ENCODE assay signal across 15 mouse cellular contexts in the genomic region with DNA sequence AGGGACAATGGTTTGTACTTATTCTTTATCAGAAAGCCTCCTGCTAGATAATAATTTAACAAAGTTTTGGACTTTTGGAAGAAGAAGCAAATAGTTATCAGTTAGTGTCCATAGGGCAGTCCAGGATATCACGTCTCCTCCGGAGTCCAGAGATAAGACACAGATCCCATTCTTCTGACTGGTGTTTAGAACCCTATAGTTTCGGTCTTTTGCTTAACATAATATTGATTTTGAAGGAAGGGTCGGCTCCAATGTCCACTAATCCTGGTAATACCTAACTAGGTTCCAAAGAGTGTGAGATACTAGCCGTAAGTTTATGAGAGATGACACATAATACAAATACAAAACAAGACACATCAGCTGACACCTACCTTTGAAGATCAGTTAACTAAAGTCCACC.
"Had no signal": no experiment of that assay in that cellular context is flagged by ENCODE, and none has a peak within 500 bp of the region (broad histone marks: within the 10 kb centered on the region; RNA-seq: fewer than 3 reads in every experiment).

No protein-coding gene starts in this region.

- H3K27me3 ChIP-seq: liver, embryonic 13.5 days; megakaryocyte, embryonic 14.5 days; neural tube, embryonic 12.5 days; stomach, embryonic 15.5 days had no signal

- H3K4me1 ChIP-seq: liver, embryonic 13.5 days; megakaryocyte, embryonic 14.5 days; neural tube, embryonic 12.5 days; stomach, embryonic 15.5 days had no signal

- H3K4me2 ChIP-seq: liver, embryonic 13.5 days; lung, embryonic 14.5 days; midbrain, embryonic 11.5 days; neural tube, embryonic 12.5 days; stomach, embryonic 15.5 days had no signal

- H3K4me3 ChIP-seq: liver, embryonic 13.5 days; megakaryocyte, embryonic 14.5 days; neural tube, embryonic 12.5 days; stomach, embryonic 15.5 days had no signal

- DNase-seq: liver, embryonic 13.5 days; lung, adult 18-20 months; lung, embryonic 14.5 days; lung, postnatal 14 days; midbrain, embryonic 14.5 days; right cerebral cortex, postnatal 14 days; thymus, adult 2 months; thymus, postnatal 25 days; thymus, postnatal 4 days had no signal

- H3K36me3 ChIP-seq: liver, embryonic 13.5 days; neural tube, embryonic 12.5 days; stomach, embryonic 15.5 days had no signal

- H3K9ac ChIP-seq: liver, embryonic 13.5 days; lung, embryonic 14.5 days; neural tube, embryonic 12.5 days; stomach, embryonic 15.5 days had no signal

- H3K27ac ChIP-seq: liver, embryonic 13.5 days; macrophage; neural tube, embryonic 12.5 days; stomach, embryonic 15.5 days; stomach, postnatal 0 days had no signal

- H3K9me3 ChIP-seq: liver, embryonic 13.5 days; megakaryocyte, embryonic 14.5 days; neural tube, embryonic 12.5 days; stomach, embryonic 15.5 days had no signal
